Mouse (Mus musculus) testis, adult 2 months (tissue): ENCODE measurements at regions not wholly inside any gene's neighbourhood (a gene's known extent, or its start where the extent isn't known, plus 50 kb on each side); places are given as distances from the start of the nearest gene placed in this dataset.

Experiments used
- H3K27ac ChIP-seq: fragments of 200-500 bp; 2 replicates; pipeline ENCODE4 v1.5.1; 2012; ENCODE audit warnings: low read depth, low read length; ENCODE audit not compliant: control insufficient read depth, insufficient read depth
- H3K27me3 ChIP-seq: fragments of 200-500 bp; 2 replicates; pipeline ENCODE4 v1.6.1; 2012; ENCODE audit warnings: mild to moderate bottlenecking, low read length, moderate library complexity; ENCODE audit not compliant: control insufficient read depth, insufficient read depth
- H3K36me3 ChIP-seq: fragments of 200-500 bp; 2 replicates; pipeline ENCODE4 v1.6.1; 2012; ENCODE audit warnings: mild to moderate bottlenecking, low read length; ENCODE audit not compliant: control insufficient read depth, insufficient read depth
- H3K4me1 ChIP-seq: fragments of 200-500 bp; 2 replicates; pipeline ENCODE4 v1.6.1; 2012; ENCODE audit warnings: low read length; ENCODE audit not compliant: control insufficient read depth, insufficient read depth
- H3K4me3 ChIP-seq: fragments of 200-500 bp; 2 replicates; pipeline ENCODE4 v1.5.1; 2012; ENCODE audit warnings: low read depth, mild to moderate bottlenecking, low read length, moderate library complexity, mixed read lengths; ENCODE audit not compliant: control insufficient read depth
- CTCF ChIP-seq: fragments of 200-500 bp; IDR thresholded peaks from 2 replicates; pipeline ENCODE4 v1.5.1; 2012; ENCODE audit warnings: low read depth, mild to moderate bottlenecking, inconsistent platforms, low read length, moderate library complexity; ENCODE audit not compliant: control insufficient read depth, insufficient read depth, insufficient replicate concordance
- POLR2A ChIP-seq: fragments of 200-500 bp; IDR thresholded peaks from 2 replicates; pipeline ENCODE4 v1.6.1; 2012; ENCODE audit warnings: low read depth, mild to moderate bottlenecking, inconsistent platforms, low read length, moderate library complexity; ENCODE audit not compliant: control insufficient read depth

- TF ChIP-seq POLR2A = no peak
- TF ChIP-seq CTCF = no peak
- no peak overlapping the region for H3K27ac ChIP-seq
- H3K4me3 ChIP-seq = no peak overlapping the region
- H3K36me3 ChIP-seq = no peaks in the 10 kb centered on the region
- no peaks in the 10 kb centered on the region for H3K4me1 ChIP-seq
- H3K27me3 ChIP-seq = no peaks in the 10 kb centered on the region
These were observed 446.3 kb downstream of the Glrx3 start for GRCm38 (mm10) chr7:137883701-137884100.

DNA sequence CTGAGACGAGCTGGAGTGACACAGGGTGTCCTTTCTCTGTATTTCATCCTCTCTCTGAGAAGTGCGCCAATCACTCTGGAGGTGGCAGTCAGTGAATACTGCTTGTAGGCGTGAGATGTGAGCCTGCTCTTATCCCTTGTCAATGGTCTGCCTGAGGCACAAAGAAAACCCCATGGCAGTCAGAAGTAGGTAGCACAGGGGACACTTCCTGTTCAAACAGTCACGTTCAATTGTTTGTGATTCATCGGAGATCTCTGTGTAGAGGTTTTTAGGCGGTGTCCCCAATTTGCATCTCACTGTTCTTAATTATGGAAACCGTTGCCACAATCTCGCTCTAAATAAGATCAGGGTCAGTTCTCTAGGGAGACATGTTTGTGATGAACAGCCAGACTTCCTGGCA is 447.7 kb downstream of the Glrx3 start:
- no peaks in the 10 kb centered on the region for H3K4me1 ChIP-seq
- H3K27me3 ChIP-seq = no peaks in the 10 kb centered on the region
- no peak overlapping the region for H3K4me3 ChIP-seq
- TF ChIP-seq POLR2A (no peak), CTCF (no peak)
- no peak overlapping the region for H3K27ac ChIP-seq
- no peaks in the 10 kb centered on the region for H3K36me3 ChIP-seq

DNA sequence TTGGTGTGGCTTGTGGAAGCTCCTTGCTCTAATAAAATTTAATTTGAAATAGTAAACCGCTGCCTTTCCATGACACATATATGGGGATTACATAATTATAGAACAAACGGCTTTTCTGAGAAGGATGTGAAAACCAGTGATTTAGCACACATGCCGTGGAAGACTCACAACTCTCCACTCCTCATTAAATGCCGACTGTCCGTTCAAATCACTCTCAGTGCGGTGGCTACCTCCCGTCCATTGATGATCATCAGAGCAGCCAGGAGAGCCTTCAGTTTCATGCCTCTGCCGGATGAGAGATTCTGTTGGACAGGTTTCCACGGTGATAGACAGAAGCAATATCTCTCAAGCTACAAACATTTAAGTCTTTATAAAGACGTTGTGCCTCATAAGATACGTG is 451.3 kb downstream of the Glrx3 start:
- TF ChIP-seq CTCF (no peak), POLR2A (no peak)
- H3K4me1 ChIP-seq = no peaks in the 10 kb centered on the region
- no peak overlapping the region for H3K4me3 ChIP-seq

DNA sequence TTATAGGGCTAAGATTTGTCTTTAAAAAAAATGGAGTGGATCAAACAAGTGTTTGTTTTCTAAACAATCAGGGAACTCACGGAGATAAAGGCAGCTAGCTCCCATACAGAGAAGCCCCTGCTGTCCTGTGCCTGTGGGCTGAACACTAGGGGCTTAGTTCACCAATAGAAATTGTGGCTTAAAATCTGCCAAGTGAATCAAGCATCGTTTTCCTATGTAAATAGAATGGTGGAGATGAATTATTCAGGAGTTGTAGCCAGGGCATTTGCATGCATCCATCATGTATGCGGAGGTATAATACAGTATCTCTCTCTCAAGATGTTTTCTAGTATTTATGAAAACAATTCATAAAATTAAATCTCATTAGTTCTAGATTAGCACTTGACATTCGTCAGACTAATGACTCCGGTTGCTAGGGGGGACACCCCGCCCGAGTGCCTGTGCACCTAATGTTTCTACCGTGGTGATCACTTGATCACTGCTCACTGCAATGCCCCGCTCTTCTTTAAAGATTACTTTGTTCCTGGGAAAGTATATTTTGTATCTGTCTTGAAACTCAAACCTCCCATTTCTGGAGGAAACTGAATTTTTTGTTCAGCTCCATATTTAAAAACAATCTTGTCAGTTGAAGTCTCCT is 469.1 kb downstream of the Glrx3 start:
- TF ChIP-seq CTCF = no peak
- no peak for TF ChIP-seq POLR2A
- H3K4me1 ChIP-seq = no peaks in the 10 kb centered on the region
- H3K27ac ChIP-seq = no peak overlapping the region
- no peaks in the 10 kb centered on the region for H3K36me3 ChIP-seq
- H3K4me3 ChIP-seq = no peak overlapping the region
- H3K27me3 ChIP-seq = no peaks in the 10 kb centered on the region

More for the DNA sequence above, 451.3 kb downstream of the Glrx3 start:
- no peaks in the 10 kb centered on the region for H3K36me3 ChIP-seq
- no peaks in the 10 kb centered on the region for H3K27me3 ChIP-seq
- H3K27ac ChIP-seq = no peak overlapping the region

DNA sequence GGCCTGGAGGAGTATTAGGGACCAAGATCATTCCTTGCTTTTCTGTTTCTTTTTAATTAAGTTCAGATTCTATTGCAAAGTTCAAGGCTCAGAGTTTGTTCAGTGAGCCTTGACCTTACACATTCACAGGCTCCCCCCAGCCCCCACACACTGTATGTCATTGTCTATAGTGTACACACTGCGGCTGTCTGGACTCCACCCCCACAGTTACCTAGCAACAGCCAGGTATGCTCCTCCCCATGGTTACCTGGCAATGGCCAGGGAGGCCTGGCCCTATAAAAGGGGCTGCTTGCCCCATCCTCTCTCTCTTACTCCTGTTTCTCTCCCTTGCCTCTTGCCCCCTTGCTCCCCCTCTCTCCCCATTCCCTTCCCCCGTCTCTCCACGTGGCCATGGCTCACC is 472.0 kb downstream of the Glrx3 start:
- no peak overlapping the region for H3K4me3 ChIP-seq
- no peaks in the 10 kb centered on the region for H3K4me1 ChIP-seq
- H3K27ac ChIP-seq = no peak overlapping the region
- TF ChIP-seq POLR2A (no peak), CTCF (no peak)
- H3K27me3 ChIP-seq = no peaks in the 10 kb centered on the region
- no peaks in the 10 kb centered on the region for H3K36me3 ChIP-seq

DNA sequence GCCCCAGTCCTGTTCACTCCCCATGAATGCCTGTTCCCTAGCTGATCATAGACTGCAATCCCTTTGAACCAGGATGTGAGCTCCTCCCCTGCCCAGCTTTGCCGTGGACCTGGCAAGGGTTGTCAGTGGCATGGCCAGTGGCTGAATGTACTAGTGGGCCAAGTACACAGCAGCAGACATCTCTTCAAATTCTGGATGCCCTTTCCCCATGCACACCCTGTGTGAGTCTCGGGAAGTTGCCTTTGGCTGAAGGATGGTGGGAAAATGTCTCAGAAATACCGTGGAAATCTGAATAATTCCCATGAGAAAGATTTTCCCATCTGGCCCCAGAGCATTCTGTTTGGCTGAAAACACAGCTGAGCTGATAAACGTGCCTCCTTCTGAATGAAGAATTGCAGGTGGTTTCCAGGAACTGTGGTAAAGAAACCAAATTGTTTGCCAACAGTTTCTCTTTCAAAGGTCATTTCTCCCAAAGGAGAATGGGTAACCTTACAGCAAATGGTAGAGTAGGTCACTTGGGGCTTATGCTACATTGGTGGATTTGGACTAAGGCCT is 476.2 kb downstream of the Glrx3 start:
- Histone ChIP-seq H3K4me3 (no peak overlapping the region), H3K27ac (no peak overlapping the region), H3K27me3 (no peaks in the 10 kb centered on the region), H3K4me1 (no peaks in the 10 kb centered on the region), H3K36me3 (no peaks in the 10 kb centered on the region)
- no peak for TF ChIP-seq CTCF
- no peak for TF ChIP-seq POLR2A

GRCm38 (mm10) chr7:137914506-137914905 is 477.1 kb downstream of the Glrx3 start:
- no peak overlapping the region for H3K4me3 ChIP-seq
- no peak overlapping the region for H3K27ac ChIP-seq
- no peaks in the 10 kb centered on the region for H3K36me3 ChIP-seq
- no peaks in the 10 kb centered on the region for H3K4me1 ChIP-seq
- no peaks in the 10 kb centered on the region for H3K27me3 ChIP-seq
- TF ChIP-seq POLR2A = no peak
- no peak for TF ChIP-seq CTCF
